Mouse (Mus musculus) testis, adult 2 months (tissue): ENCODE results near the gene Sox5. TPM values are rescaled to one million over a fixed set of nuclear protein-coding genes. Genes with fewer than 3 reads are reported as not detected.

Experiments used
- H3K27ac ChIP-seq: fragments of 200-500 bp; 2 replicates; pipeline ENCODE4 v1.5.1; 2012; ENCODE audit warnings: low read depth, low read length; ENCODE audit not compliant: control insufficient read depth, insufficient read depth
- H3K27me3 ChIP-seq: fragments of 200-500 bp; 2 replicates; pipeline ENCODE4 v1.6.1; 2012; ENCODE audit warnings: mild to moderate bottlenecking, low read length, moderate library complexity; ENCODE audit not compliant: control insufficient read depth, insufficient read depth
- H3K36me3 ChIP-seq: fragments of 200-500 bp; 2 replicates; pipeline ENCODE4 v1.6.1; 2012; ENCODE audit warnings: mild to moderate bottlenecking, low read length; ENCODE audit not compliant: control insufficient read depth, insufficient read depth
- H3K4me1 ChIP-seq: fragments of 200-500 bp; 2 replicates; pipeline ENCODE4 v1.6.1; 2012; ENCODE audit warnings: low read length; ENCODE audit not compliant: control insufficient read depth, insufficient read depth
- H3K4me3 ChIP-seq: fragments of 200-500 bp; 2 replicates; pipeline ENCODE4 v1.5.1; 2012; ENCODE audit warnings: low read depth, mild to moderate bottlenecking, low read length, moderate library complexity, mixed read lengths; ENCODE audit not compliant: control insufficient read depth
- CTCF ChIP-seq: fragments of 200-500 bp; IDR thresholded peaks from 2 replicates; pipeline ENCODE4 v1.5.1; 2012; ENCODE audit warnings: low read depth, mild to moderate bottlenecking, inconsistent platforms, low read length, moderate library complexity; ENCODE audit not compliant: control insufficient read depth, insufficient read depth, insufficient replicate concordance
- POLR2A ChIP-seq: fragments of 200-500 bp; IDR thresholded peaks from 2 replicates; pipeline ENCODE4 v1.6.1; 2012; ENCODE audit warnings: low read depth, mild to moderate bottlenecking, inconsistent platforms, low read length, moderate library complexity; ENCODE audit not compliant: control insufficient read depth
- polyA plus RNA-seq: library from polyadenylated mRNA; depleted of rRNA; stranded (reverse); fragments of >200 nt; gene quantifications from 2 replicates; pipeline ENCODE4 v1.2.3, GENCODE M21; 2012

Gene Sox5
- polyA plus RNA-seq, 1 experiment, result 148 TPM

GRCm38 (mm10) chr6:144457500-144457899, 324.3 kb downstream of the Sox5 start:
- Histone ChIP-seq H3K27me3 (no peaks in the 10 kb centered on the region), H3K4me3 (no peak overlapping the region), H3K4me1 (no peaks in the 10 kb centered on the region), H3K36me3 (no peaks in the 10 kb centered on the region), H3K27ac (no peak overlapping the region)
- TF ChIP-seq POLR2A, result no peak
- no peak for TF ChIP-seq CTCF

- Histone ChIP-seq H3K27me3 (no peaks in the 10 kb centered on the region), H3K36me3 (no peaks in the 10 kb centered on the region), H3K27ac (no peak overlapping the region), H3K4me3 (no peak overlapping the region), H3K4me1 (no peaks in the 10 kb centered on the region)
- TF ChIP-seq CTCF (no peak), POLR2A (no peak)
Measured at GRCm38 (mm10) chr6:144454291-144455276, 327.2 kb downstream of the Sox5 start.

GRCm38 (mm10) chr6:144453605-144454004, 328.2 kb downstream of the Sox5 start:
- Histone ChIP-seq H3K36me3 (no peaks in the 10 kb centered on the region), H3K4me3 (no peak overlapping the region), H3K4me1 (no peaks in the 10 kb centered on the region), H3K27me3 (no peaks in the 10 kb centered on the region), H3K27ac (no peak overlapping the region)
- TF ChIP-seq POLR2A (no peak), CTCF (no peak)

- H3K27me3 ChIP-seq, result no peaks in the 10 kb centered on the region
- no peak overlapping the region for H3K4me3 ChIP-seq
- TF ChIP-seq CTCF, result no peak
- no peak for TF ChIP-seq POLR2A
- H3K4me1 ChIP-seq, result no peaks in the 10 kb centered on the region
- H3K27ac ChIP-seq, result no peak overlapping the region
- no peaks in the 10 kb centered on the region for H3K36me3 ChIP-seq
Measured at GRCm38 (mm10) chr6:144453147-144453546, 328.6 kb downstream of the Sox5 start.

GRCm38 (mm10) chr6:144452200-144452977, 329.4 kb downstream of the Sox5 start:
- no peaks in the 10 kb centered on the region for H3K36me3 ChIP-seq
- no peak overlapping the region for H3K27ac ChIP-seq
- H3K4me3 ChIP-seq, result no peak overlapping the region
- TF ChIP-seq CTCF (no peak), POLR2A (no peak)
- H3K4me1 ChIP-seq, result no peaks in the 10 kb centered on the region
- H3K27me3 ChIP-seq, result no peaks in the 10 kb centered on the region

- Histone ChIP-seq H3K27ac (no peak overlapping the region), H3K36me3 (no peaks in the 10 kb centered on the region), H3K4me3 (no peak overlapping the region), H3K4me1 (no peaks in the 10 kb centered on the region), H3K27me3 (no peaks in the 10 kb centered on the region)
- TF ChIP-seq POLR2A (no peak), CTCF (no peak)
Measured at GRCm38 (mm10) chr6:144451631-144452030, 330.1 kb downstream of the Sox5 start.

GRCm38 (mm10) chr6:144445761-144446373, 335.9 kb downstream of the Sox5 start:
- no peak overlapping the region for H3K27ac ChIP-seq

More at GRCm38 (mm10) chr6:144445761-144446373, 335.9 kb downstream of the Sox5 start:
- no peaks in the 10 kb centered on the region for H3K36me3 ChIP-seq
- no peak for TF ChIP-seq POLR2A
- TF ChIP-seq CTCF, result no peak
- no peaks in the 10 kb centered on the region for H3K27me3 ChIP-seq
- H3K4me1 ChIP-seq, result no peaks in the 10 kb centered on the region
- H3K4me3 ChIP-seq, result no peak overlapping the region
